Mouse (Mus musculus): ENCODE data around the gene Sh3pxd2a.

DNA sequence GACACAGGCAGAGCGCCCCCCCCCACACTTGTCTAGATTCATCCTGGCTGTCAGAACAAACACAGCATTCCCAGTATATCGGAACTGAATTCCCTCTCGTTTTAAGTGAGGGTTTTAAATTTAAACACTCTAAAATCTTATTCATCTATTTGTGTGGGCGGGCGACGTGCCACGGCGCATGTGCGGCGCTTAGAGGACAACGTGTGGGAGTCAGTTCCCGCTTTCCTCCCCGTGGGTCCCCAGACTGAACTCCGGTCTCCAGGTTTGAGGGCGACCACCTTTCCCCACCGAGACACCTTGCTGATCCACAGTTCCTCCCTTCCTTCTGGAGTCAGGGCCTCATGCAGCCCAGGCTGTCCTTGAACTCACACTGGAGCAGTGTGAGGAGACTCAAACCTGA is 104.2 kb downstream of the Sh3pxd2a start:
- TF ChIP-seq POLR2A (IDR thresholded peaks at IDR 0.05; ENCODE audit: insufficient read depth, low read depth, low read length) (no peak), CTCF (IDR thresholded peaks at IDR 0.05) (no peak)

All from heart, adult 2 months (tissue).